10 mouse cellular contexts compared by ENCODE assay signal in genomic region chr12:91654399-91655122, GRCm38 (mm10).
A peak's percentile ranks its signal among the peaks of the same experiment; 100 is the strongest.
DNase-seq lines count a peak whose midpoint lies in the region; ATAC-seq and TF ChIP-seq lines count a peak whose summit lies in the region.
"Had no signal": no experiment of that assay in that cellular context is flagged by ENCODE, and none has a peak within 500 bp of the region (broad histone marks: within the 10 kb centered on the region; RNA-seq: fewer than 3 reads in every experiment).

No protein-coding gene starts in this region.

- WGBS in kidney, postnatal 0 days: 70% methylated on average over 3 of the region's 3 CpGs

- no peaks in the 10 kb centered on the region for H3K36me3 ChIP-seq in kidney, postnatal 0 days (ENCODE audit: insufficient read depth, low read length)
- H3K36me3 ChIP-seq: embryonic facial prominence, embryonic 13.5 days had no signal

- no peak for ATAC-seq in kidney, postnatal 0 days (replicated peaks; ENCODE audit: low FRiP score, low read depth)
- 0 out of 2 replicates have a peak, but pooled peaks have one; percentile 74 for ATAC-seq in cerebellum, adult (ENCODE audit: insufficient number of reproducible peaks, low FRiP score, low TSS enrichment)

- no peak overlapping the region for H3K9ac ChIP-seq in kidney, postnatal 0 days (ENCODE audit: low read depth, low read length)
- H3K9ac ChIP-seq: embryonic facial prominence, embryonic 13.5 days had no signal

- no peak for TF ChIP-seq CTCF in kidney, postnatal 0 days (IDR thresholded peaks at IDR 0.05; ENCODE audit: low read depth)

- no peaks in the 10 kb centered on the region for H3K27me3 ChIP-seq in kidney, postnatal 0 days (ENCODE audit: insufficient read depth, low read length)
- H3K27me3 ChIP-seq: embryonic facial prominence, embryonic 13.5 days had no signal

- H3K4me1 ChIP-seq in kidney, postnatal 0 days (replicated peaks; ENCODE audit: insufficient read depth, low read length): no peaks in the 10 kb centered on the region
- H3K4me1 ChIP-seq: embryonic facial prominence, embryonic 13.5 days had no signal

- no peak overlapping the region for H3K4me3 ChIP-seq in kidney, postnatal 0 days (replicated peaks; ENCODE audit: low read depth, low read length)
- H3K4me3 ChIP-seq: embryonic facial prominence, embryonic 13.5 days had no signal

- H3K9me3 ChIP-seq in kidney, postnatal 0 days (replicated peaks; ENCODE audit: low read length): no peaks in the 10 kb centered on the region
- H3K9me3 ChIP-seq: embryonic facial prominence, embryonic 13.5 days had no signal

- H3K4me2 ChIP-seq in kidney, postnatal 0 days (ENCODE audit: low read length): no peak overlapping the region
- H3K4me2 ChIP-seq: embryonic facial prominence, embryonic 13.5 days had no signal

- no peak overlapping the region for H3K27ac ChIP-seq in kidney, postnatal 0 days
- H3K27ac ChIP-seq: embryonic facial prominence, embryonic 13.5 days had no signal

- peak; percentile 39 for DNase-seq in kidney, postnatal 0 days (ENCODE audit: low spot score)
- DNase-seq in kidney, adult 11 months: no peak
- peak; percentile 54 for DNase-seq in adrenal gland, postnatal 14 days
- peak; percentile 46 to 61 for DNase-seq in kidney, postnatal 36 days
- no peak for DNase-seq in embryo, embryonic 10 days (ENCODE audit: low spot score)
- DNase-seq in urinary bladder, postnatal 4 days (ENCODE audit: low spot score in 2 of 2): no peak
- DNase-seq in spleen, postnatal 36 days (ENCODE audit: low spot score in 2 of 2): no peak
- DNase-seq: thymus, adult 18-20 months had no signal

Comparison
In these comparisons a context has a peak if more than half of its experiments do, and no peak if none do; other contexts are left out.
1. DNase-seq: peak in kidney, postnatal 0 days (single experiment), adrenal gland, postnatal 14 days (single experiment) and kidney, postnatal 36 days (2 of 2); none in kidney, adult 11 months (single experiment), embryo, embryonic 10 days (single experiment), urinary bladder, postnatal 4 days (0 of 2) and spleen, postnatal 36 days (0 of 2).